In genomic region chr6:75039451-75039850, GRCm38 (mm10) we compare ENCODE assay signal across 24 mouse cellular contexts.
"Had no signal": no experiment of that assay in that cellular context is flagged by ENCODE, and none has a peak within 500 bp of the region (broad histone marks: within the 10 kb centered on the region; RNA-seq: fewer than 3 reads in every experiment).

No protein-coding gene starts in this region.

- H3K9ac ChIP-seq: kidney, embryonic 15.5 days; limb, embryonic 12.5 days; liver, embryonic 12.5 days; liver, embryonic 15.5 days; lung, embryonic 15.5 days; midbrain, embryonic 15.5 days; neural tube, embryonic 13.5 days; stomach, embryonic 15.5 days had no signal

- DNase-seq: kidney, adult 11 months; kidney, adult 8-10 months; kidney, postnatal 10 days; kidney, postnatal 36 days; layer of hippocampus, postnatal 36 days; liver; lung, adult 18-20 months; lung, postnatal 10 days; lung, postnatal 36 days; retina, postnatal 1 day; right cerebral cortex, postnatal 25 days; spleen, adult 18-20 months; thymus, postnatal 25 days had no signal

- H3K9me3 ChIP-seq: kidney, embryonic 15.5 days; limb, embryonic 12.5 days; liver, embryonic 12.5 days; liver, embryonic 15.5 days; lung, embryonic 15.5 days; megakaryocyte, embryonic 14.5 days; midbrain, embryonic 15.5 days; neural tube, embryonic 13.5 days; stomach, embryonic 15.5 days had no signal

- H3K4me3 ChIP-seq: kidney, embryonic 15.5 days; left cerebral cortex, adult 2 months; limb, embryonic 12.5 days; liver, embryonic 12.5 days; liver, embryonic 15.5 days; lung, embryonic 15.5 days; megakaryocyte, embryonic 14.5 days; midbrain, embryonic 15.5 days; myocyte; neural tube, embryonic 13.5 days; stomach, embryonic 15.5 days had no signal

- H3K27ac ChIP-seq: kidney, embryonic 15.5 days; left cerebral cortex, adult 2 months; limb, embryonic 12.5 days; liver, embryonic 12.5 days; liver, embryonic 15.5 days; lung, embryonic 15.5 days; midbrain, embryonic 15.5 days; neural tube, embryonic 13.5 days; stomach, embryonic 15.5 days had no signal

- ATAC-seq: liver, embryonic 12.5 days; midbrain, embryonic 15.5 days had no signal

- H3K27me3 ChIP-seq: kidney, embryonic 15.5 days; limb, embryonic 12.5 days; liver, embryonic 12.5 days; liver, embryonic 15.5 days; lung, embryonic 15.5 days; megakaryocyte, embryonic 14.5 days; midbrain, embryonic 15.5 days; neural tube, embryonic 13.5 days; stomach, embryonic 15.5 days had no signal

- H3K4me2 ChIP-seq: kidney, embryonic 15.5 days; limb, embryonic 12.5 days; liver, embryonic 12.5 days; liver, embryonic 15.5 days; lung, embryonic 15.5 days; midbrain, embryonic 15.5 days; neural tube, embryonic 13.5 days; stomach, embryonic 15.5 days had no signal

- H3K4me1 ChIP-seq: kidney, embryonic 15.5 days; limb, embryonic 12.5 days; liver, embryonic 12.5 days; liver, embryonic 15.5 days; lung, embryonic 15.5 days; megakaryocyte, embryonic 14.5 days; midbrain, embryonic 15.5 days; neural tube, embryonic 13.5 days; stomach, embryonic 15.5 days had no signal

- H3K36me3 ChIP-seq: kidney, embryonic 15.5 days; limb, embryonic 12.5 days; liver, embryonic 12.5 days; liver, embryonic 15.5 days; lung, embryonic 15.5 days; midbrain, embryonic 15.5 days; neural tube, embryonic 13.5 days; stomach, embryonic 15.5 days had no signal
